ENCODE assay signal across 9 mouse cellular contexts in the genomic region with DNA sequence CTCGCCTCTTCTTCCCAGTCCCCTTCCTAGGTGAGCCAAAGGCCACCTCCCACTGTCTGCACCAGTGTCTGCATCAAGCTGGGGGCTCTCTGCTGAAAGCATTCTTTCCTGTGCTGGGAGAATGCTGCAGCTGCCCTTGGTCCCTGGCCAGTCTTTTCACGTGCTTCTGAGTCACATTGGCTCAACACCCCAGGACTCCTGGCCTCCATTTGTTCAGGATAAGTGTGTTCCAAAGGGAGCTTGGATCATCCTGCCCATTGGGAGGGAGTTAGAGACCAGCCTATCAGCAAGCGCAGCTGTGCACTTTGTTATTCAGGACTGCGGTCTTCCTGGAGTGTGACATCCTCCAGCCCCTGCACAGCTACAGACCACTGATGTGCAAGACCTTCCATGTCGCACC. TPM values are rescaled to one million over a fixed set of nuclear protein-coding genes. Genes with fewer than 3 reads are reported as not detected.
DNase-seq lines count a peak whose midpoint lies in the region; ATAC-seq and TF ChIP-seq lines count a peak whose summit lies in the region.
"Had no signal": no experiment of that assay in that cellular context is flagged by ENCODE, and none has a peak within 500 bp of the region (broad histone marks: within the 10 kb centered on the region; RNA-seq: fewer than 3 reads in every experiment).

No protein-coding gene starts in this region.

- no peaks in the 10 kb centered on the region for H3K4me1 ChIP-seq in kidney, adult 2 months (ENCODE audit: control insufficient read depth, insufficient read depth, low read length)
- H3K4me1 ChIP-seq: liver, embryonic 15.5 days had no signal

- H3K36me3 ChIP-seq in kidney, adult 2 months (ENCODE audit: control insufficient read depth, insufficient read depth, low read length) = no peaks in the 10 kb centered on the region; the same call in 1 of the 2 replicates
- H3K36me3 ChIP-seq: liver, embryonic 15.5 days had no signal

- no peaks in the 10 kb centered on the region for H3K27me3 ChIP-seq in kidney, adult 2 months (replicated peaks; ENCODE audit: control insufficient read depth, insufficient read depth, low read length)
- H3K27me3 ChIP-seq: liver, embryonic 15.5 days had no signal

- no peak for TF ChIP-seq POLR2A in kidney, adult 2 months (IDR thresholded peaks at IDR 0.05; ENCODE audit: low read depth, low read length)

- no peak overlapping the region for H3K27ac ChIP-seq in kidney, adult 2 months (ENCODE audit: insufficient read depth, low read depth, low read length)
- H3K27ac ChIP-seq: liver, embryonic 15.5 days had no signal

- WGBS in kidney, adult 2 months = 58% methylated on average over 5 of the region's 5 CpGs

- peak; percentile 12 for DNase-seq in kidney, adult 2 months
- no peak for DNase-seq in kidney, adult 8-10 months
- peak; percentile 79 for DNase-seq in adipocyte (ENCODE audit: low spot score)
- peak; percentile 75 to 84 for DNase-seq in cerebellum, postnatal 25 days
- DNase-seq in layer of hippocampus, adult 9-10 months (ENCODE audit: low spot score) = peak; percentile 26
- DNase-seq in urinary bladder, adult 2 months (ENCODE audit: low spot score) = peak; percentile 40
- no peak for DNase-seq in c-Kit-positive CD71-positive TER-119-positive erythroid progenitor cells, embryonic 14.5 days (ENCODE audit: low spot score)

- TF ChIP-seq CTCF in kidney, adult 2 months (conservative IDR thresholded peaks at IDR 0.05; ENCODE audit: insufficient read depth, insufficient read length, low read depth, low read length) = no peak

- no peak overlapping the region for H3K4me3 ChIP-seq in kidney, adult 2 months (ENCODE audit: insufficient read depth, low read depth, low read length)
- H3K4me3 ChIP-seq: liver, embryonic 15.5 days had no signal

- no peak for ATAC-seq in CD4-positive, CD25-positive, alpha-beta regulatory T cell, adult 4 months

RNA-seq across cellular contexts. Expression of a gene that starts 21.6 kb away (rescaled TPM):
- 3.9 and 5.1 TPM in 2 replicates for polyA plus RNA-seq in kidney, adult 2 months (2012; rRNA removed)
- 107 and 123 TPM in 2 replicates for polyA plus RNA-seq in urinary bladder, adult 2 months (2012; rRNA removed)
- polyA plus RNA-seq in CD4-positive, CD25-positive, alpha-beta regulatory T cell, adult 4 months (2017; shearing (Covaris generic)) = not detected

Comparison
In these comparisons a context has a peak if more than half of its experiments do, and no peak if none do; other contexts are left out.
1. DNase-seq: peak in kidney, adult 2 months (single experiment), adipocyte (single experiment), cerebellum, postnatal 25 days (2 of 2), layer of hippocampus, adult 9-10 months (single experiment) and urinary bladder, adult 2 months (single experiment); none in kidney, adult 8-10 months (0 of 2) and c-Kit-positive CD71-positive TER-119-positive erythroid progenitor cells, embryonic 14.5 days (single experiment).
2. RNA of a gene that starts 21.6 kb away (polyA plus RNA-seq): 107 to 123 TPM in urinary bladder, adult 2 months; 3.9 to 5.1 TPM in kidney, adult 2 months and not detected in CD4-positive, CD25-positive, alpha-beta regulatory T cell, adult 4 months; every median in the first group is over 10 times any median in the second.